Mouse (Mus musculus) stomach, postnatal 0 days (tissue): ENCODE data around the gene Gucd1. TPM values are rescaled to one million over a fixed set of nuclear protein-coding genes. Genes with fewer than 3 reads are reported as not detected.
"Not testable (repeated sequence)": the region's sequence is repeated elsewhere in the genome, so short reads cannot be mapped to it uniquely, and the experiment has no call there.

Experiments
- ATAC-seq: fragments of 200-750 bp; cut with Nextera tagmentation; 2 replicates; pipeline ENCODE4 v1.8.0; 2017; ENCODE audit not compliant: low FRiP score, low TSS enrichment
- DNase-seq: peaks from one replicate; pipeline ENCODE4 v3.0.0-alpha.2; 2016; ENCODE audit warnings: low spot score
- H3K27ac ChIP-seq: fragments of 300-500 bp; sonication (generic); replicated peaks from 2 replicates; pipeline ENCODE4 v1.5.1; 2014; ENCODE audit warnings: mild to moderate bottlenecking, control low read depth
- H3K27me3 ChIP-seq: fragments of 300-500 bp; sonication (generic); 2 replicates; pipeline ENCODE4 v1.6.1; 2014; ENCODE audit warnings: low read length; ENCODE audit not compliant: control insufficient read depth, insufficient read depth
- H3K36me3 ChIP-seq: fragments of 300-500 bp; sonication (generic); 2 replicates; pipeline ENCODE4 v1.6.1; 2014; ENCODE audit warnings: low read length, mixed read lengths; ENCODE audit not compliant: control insufficient read depth, insufficient read depth
- H3K4me1 ChIP-seq: fragments of 300-500 bp; sonication (generic); replicated peaks from 2 replicates; pipeline ENCODE4 v1.6.1; 2014; ENCODE audit warnings: antibody characterized with exemption; ENCODE audit not compliant: control insufficient read depth, insufficient read depth
- H3K4me2 ChIP-seq: fragments of 300-500 bp; sonication (generic); replicated peaks from 2 replicates; pipeline ENCODE4 v1.6.1; 2014; ENCODE audit warnings: low read depth, mild to moderate bottlenecking, control low read depth, moderate library complexity
- H3K4me3 ChIP-seq: fragments of 300-500 bp; sonication (generic); 2 replicates; pipeline ENCODE4 v1.5.1; 2014; ENCODE audit warnings: low read depth, low read length, control low read depth
- H3K9ac ChIP-seq: fragments of 300-500 bp; sonication (generic); 2 replicates; pipeline ENCODE4 v1.6.1; 2014; ENCODE audit warnings: mild to moderate bottlenecking, low read length, control low read depth, mixed read lengths
- H3K9me3 ChIP-seq: fragments of 300-500 bp; sonication (generic); 2 replicates; pipeline ENCODE4 v1.6.1; 2016; ENCODE audit warnings: low read length; ENCODE audit not compliant: control insufficient read depth
- CTCF ChIP-seq: IDR thresholded peaks from 2 replicates; pipeline ENCODE4 v1.5.1; 2016; ENCODE audit warnings: antibody characterized with exemption, low read depth, mild to moderate bottlenecking, moderate library complexity
- EP300 ChIP-seq: optimal IDR thresholded peaks from 2 replicates; pipeline ENCODE3; 2016; ENCODE audit warnings: antibody characterized with exemption
- WGBS: fragments of 180-500 bp; shearing (Covaris S2); extraction: QIAGEN DNeasy Blood & Tissue Kit; methylation state at CpG from one replicate; pipeline ENCODE4 v1.1.7; 2014; 5-methylcytosine and 5-hydroxymethylcytosine counted together
- polyA plus RNA-seq: library from polyadenylated mRNA; unstranded; fragments of >200 nt; fragmentation: Nextera tagmentation; extraction: Ambion mirVana; gene quantifications from 2 replicates; pipeline ENCODE4 v1.2.1, GENCODE M21; 2015

Gene Gucd1
- polyA plus RNA-seq, 1 experiment from 2014 or later, result 14.6 TPM

GRCm38 (mm10) chr10:75481703-75482102, 36.1 kb downstream of the Gucd1 start:
- Histone ChIP-seq H3K9ac (no peak overlapping the region), H3K4me1 (no peaks in the 10 kb centered on the region), H3K27me3 (no peaks in the 10 kb centered on the region), H3K9me3 (no peaks in the 10 kb centered on the region), H3K36me3 (no peaks in the 10 kb centered on the region), H3K27ac (no peak overlapping the region), H3K4me3 (no peak overlapping the region), H3K4me2 (no peak overlapping the region)
- DNase-seq (no peak), ATAC-seq (no peak)
- TF ChIP-seq EP300, result no peak
- no peak for TF ChIP-seq CTCF
- 66% methylated on average over 4 of the region's 4 CpGs for WGBS

GRCm38 (mm10) chr10:75479955-75480354, 37.8 kb downstream of the Gucd1 start:
- no peaks in the 10 kb centered on the region for H3K4me1 ChIP-seq
- no peak overlapping the region for H3K4me3 ChIP-seq
- no peaks in the 10 kb centered on the region for H3K36me3 ChIP-seq
- ATAC-seq (no peak), DNase-seq (no peak)
- no peak for TF ChIP-seq CTCF
- no peak for TF ChIP-seq EP300
- 83% methylated on average over 2 of the region's 2 CpGs for WGBS
- no peak overlapping the region for H3K4me2 ChIP-seq
- H3K9me3 ChIP-seq, result no peaks in the 10 kb centered on the region
- H3K27me3 ChIP-seq, result no peaks in the 10 kb centered on the region
- H3K9ac ChIP-seq, result no peak overlapping the region
- no peak overlapping the region for H3K27ac ChIP-seq

GRCm38 (mm10) chr10:75477034-75477433, 40.7 kb downstream of the Gucd1 start:
- 68% methylated on average over 9 of the region's 9 CpGs for WGBS
- H3K4me2 ChIP-seq, result no peak overlapping the region
- no peak for ATAC-seq

GRCm38 (mm10) chr10:75475139-75475850, 42.5 kb downstream of the Gucd1 start:
- not testable (repeated sequence) for ATAC-seq, H3K27ac ChIP-seq, H3K9me3 ChIP-seq, H3K4me2 ChIP-seq, H3K36me3 ChIP-seq, DNase-seq, H3K4me1 ChIP-seq, H3K9ac ChIP-seq, H3K27me3 ChIP-seq, H3K4me3 ChIP-seq
- WGBS, result 36% methylated on average over 4 of the region's 6 CpGs

More at GRCm38 (mm10) chr10:75477034-75477433, 40.7 kb downstream of the Gucd1 start:
- no peak overlapping the region for H3K9ac ChIP-seq
- H3K36me3 ChIP-seq, result no peaks in the 10 kb centered on the region
- no peaks in the 10 kb centered on the region for H3K4me1 ChIP-seq
- no peak overlapping the region for H3K27ac ChIP-seq
- H3K27me3 ChIP-seq, result no peaks in the 10 kb centered on the region
- H3K9me3 ChIP-seq, result no peaks in the 10 kb centered on the region
- TF ChIP-seq EP300 (no peak), CTCF (no peak)
- DNase-seq, result no peak
- no peak overlapping the region for H3K4me3 ChIP-seq

GRCm38 (mm10) chr10:75474571-75474970, 43.2 kb downstream of the Gucd1 start:
- Histone ChIP-seq H3K36me3 (no peaks in the 10 kb centered on the region), H3K9me3 (no peaks in the 10 kb centered on the region), H3K27ac (no peak overlapping the region), H3K4me1 (no peaks in the 10 kb centered on the region), H3K27me3 (no peaks in the 10 kb centered on the region), H3K9ac (no peak overlapping the region), H3K4me2 (no peak overlapping the region), H3K4me3 (no peak overlapping the region)
- 17% methylated on average over 5 of the region's 5 CpGs for WGBS
- DNase-seq (no peak), ATAC-seq (no peak)
- TF ChIP-seq CTCF (no peak), EP300 (no peak)

- no peak overlapping the region for H3K4me2 ChIP-seq
- no peak overlapping the region for H3K27ac ChIP-seq
- no peaks in the 10 kb centered on the region for H3K27me3 ChIP-seq
- DNase-seq (no peak), ATAC-seq (no peak)
- H3K9me3 ChIP-seq, result no peaks in the 10 kb centered on the region
- no peak for TF ChIP-seq CTCF
- TF ChIP-seq EP300, result no peak
- 61% methylated on average over 8 of the region's 8 CpGs for WGBS
- no peak overlapping the region for H3K4me3 ChIP-seq
- H3K9ac ChIP-seq, result no peak overlapping the region
- H3K36me3 ChIP-seq, result no peaks in the 10 kb centered on the region
- no peaks in the 10 kb centered on the region for H3K4me1 ChIP-seq
Measured at GRCm38 (mm10) chr10:75473411-75473810, 44.4 kb downstream of the Gucd1 start.
